Mouse (Mus musculus) intestine, embryonic 16.5 days (tissue): ENCODE data around the gene Gm45785. TPM values are rescaled to one million over a fixed set of nuclear protein-coding genes. Genes with fewer than 3 reads are reported as not detected.

ENCODE experiments used
- ATAC-seq: fragments of 200-750 bp; cut with Nextera tagmentation; 2 replicates; pipeline ENCODE4 v1.8.0; 2017; ENCODE audit warnings: moderate TSS enrichment, moderate library complexity
- H3K27ac ChIP-seq: fragments of 300-500 bp; sonication (generic); 2 replicates; pipeline ENCODE4 v1.5.1; 2014; ENCODE audit warnings: mild to moderate bottlenecking, low read length
- H3K27me3 ChIP-seq: fragments of 300-500 bp; sonication (generic); replicated peaks from 2 replicates; pipeline ENCODE4 v1.6.1; 2014; ENCODE audit warnings: low read length, control low read depth, mixed read lengths; ENCODE audit not compliant: control insufficient read depth, insufficient read depth
- H3K36me3 ChIP-seq: fragments of 300-500 bp; sonication (generic); 2 replicates; pipeline ENCODE4 v1.6.1; 2014; ENCODE audit warnings: low read length, control low read depth; ENCODE audit not compliant: control insufficient read depth, insufficient read depth
- H3K4me1 ChIP-seq: fragments of 300-500 bp; sonication (generic); 2 replicates; pipeline ENCODE4 v1.6.1; 2014; ENCODE audit warnings: low read length, control low read depth, mixed read lengths; ENCODE audit not compliant: control insufficient read depth, insufficient read depth
- H3K4me2 ChIP-seq: fragments of 300-500 bp; sonication (generic); 2 replicates; pipeline ENCODE4 v1.6.1; 2014; ENCODE audit warnings: low read depth, low read length, control low read depth
- H3K4me3 ChIP-seq: fragments of 300-500 bp; sonication (generic); 2 replicates; pipeline ENCODE4 v1.5.1; 2014; ENCODE audit warnings: mild to moderate bottlenecking, low read length
- H3K9ac ChIP-seq: fragments of 300-500 bp; sonication (generic); 2 replicates; pipeline ENCODE4 v1.6.1; 2014; ENCODE audit warnings: low read depth, low read length
- H3K9me3 ChIP-seq: fragments of 300-500 bp; sonication (generic); 2 replicates; pipeline ENCODE4 v1.6.1; 2016; ENCODE audit warnings: low read length, control low read depth; ENCODE audit not compliant: control insufficient read depth
- WGBS: fragments of 180-500 bp; shearing (Covaris S2); extraction: QIAGEN DNeasy Blood & Tissue Kit; methylation state at CpG from one replicate; pipeline ENCODE4 v1.1.7; 2014; 5-methylcytosine and 5-hydroxymethylcytosine counted together
- polyA plus RNA-seq: library from polyadenylated mRNA; unstranded; fragments of >200 nt; fragmentation: Nextera tagmentation; extraction: Ambion mirVana; gene quantifications from 2 replicates; pipeline ENCODE4 v1.2.1, GENCODE M21; 2015

Gm45785 gene
- polyA plus RNA-seq, 1 experiment from 2014 or later = not detected

- no peaks in the 10 kb centered on the region for H3K4me1 ChIP-seq
- no peak overlapping the region for H3K27ac ChIP-seq
- no peak overlapping the region for H3K4me2 ChIP-seq
- no peak overlapping the region for H3K9ac ChIP-seq
- 85% methylated on average over 9 of the region's 9 CpGs for WGBS
- no peaks in the 10 kb centered on the region for H3K36me3 ChIP-seq
- no peak overlapping the region for H3K4me3 ChIP-seq
- no peaks in the 10 kb centered on the region for H3K27me3 ChIP-seq
- H3K9me3 ChIP-seq = no peaks in the 10 kb centered on the region
- no peak for ATAC-seq
Observed at GRCm38 (mm10) chr7:140836243-140837115, 19.7 kb downstream of the Gm45785 start.

GRCm38 (mm10) chr7:140835758-140836087 lies 20.4 kb downstream of the Gm45785 start:
- peak; percentile 45 for ATAC-seq
- Histone ChIP-seq H3K4me3 (no peak overlapping the region), H3K9ac (no peak overlapping the region; the same call in 1 of the 2 replicates), H3K27ac (no peak overlapping the region), H3K9me3 (no peaks in the 10 kb centered on the region), H3K27me3 (no peaks in the 10 kb centered on the region), H3K4me1 (no peaks in the 10 kb centered on the region), H3K36me3 (no peaks in the 10 kb centered on the region), H3K4me2 (0 out of 2 replicates have a peak overlapping the region, but pooled peaks have one; percentile 14)
- WGBS = 57% methylated on average over 2 of the region's 2 CpGs

GRCm38 (mm10) chr7:140834968-140835757 lies 21.0 kb downstream of the Gm45785 start, which contains the start of gene Urah:
TSS of gene Urah (plus strand) at chr7:140835018.
- Histone ChIP-seq H3K9me3 (no peaks in the 10 kb centered on the region), H3K27ac (no peak within 1 kb of the TSS), H3K4me3 (0 out of 2 replicates have a peak within 1 kb of the TSS, but pooled peaks have one; percentile 5), H3K4me2 (0 out of 2 replicates have a peak within 1 kb of the TSS, but pooled peaks have one; percentile 14), H3K9ac (peak within 1 kb of the TSS; percentile 34; the same call in 1 of the 2 replicates), H3K4me1 (no peaks in the 10 kb centered on the region), H3K36me3 (no peaks in the 10 kb centered on the region), H3K27me3 (no peaks in the 10 kb centered on the region)
- peak; percentile 82 for ATAC-seq
- 37% methylated on average over 20 of the region's 20 CpGs for WGBS

GRCm38 (mm10) chr7:140833341-140833740 lies 22.8 kb downstream of the Gm45785 start:
- no peaks in the 10 kb centered on the region for H3K36me3 ChIP-seq
- no peaks in the 10 kb centered on the region for H3K9me3 ChIP-seq
- no peak overlapping the region for H3K9ac ChIP-seq
- H3K27ac ChIP-seq = no peak overlapping the region
- no peaks in the 10 kb centered on the region for H3K27me3 ChIP-seq
- H3K4me3 ChIP-seq = no peak overlapping the region
- WGBS = 93% methylated on average over 4 of the region's 4 CpGs
- H3K4me2 ChIP-seq = no peak overlapping the region
- no peaks in the 10 kb centered on the region for H3K4me1 ChIP-seq
- ATAC-seq = no peak

GRCm38 (mm10) chr7:140831447-140831846 lies 24.7 kb downstream of the Gm45785 start:
- 53% methylated on average over 6 of the region's 6 CpGs for WGBS
- Histone ChIP-seq H3K4me3 (no peak overlapping the region), H3K27me3 (no peaks in the 10 kb centered on the region)

GRCm38 (mm10) chr7:140828171-140828881 lies 27.8 kb downstream of the Gm45785 start:
- H3K4me2 ChIP-seq = 0 out of 2 replicates have a peak overlapping the region, but pooled peaks have one; percentile 37
- peak overlapping the region; percentile 21; the same call in 1 of the 2 replicates for H3K4me3 ChIP-seq
- H3K36me3 ChIP-seq = no peaks in the 10 kb centered on the region

More at GRCm38 (mm10) chr7:140831447-140831846, 24.7 kb downstream of the Gm45785 start:
- ATAC-seq = no peak
- Histone ChIP-seq H3K36me3 (no peaks in the 10 kb centered on the region), H3K27ac (no peak overlapping the region), H3K4me2 (no peak overlapping the region), H3K9me3 (no peaks in the 10 kb centered on the region), H3K9ac (no peak overlapping the region), H3K4me1 (no peaks in the 10 kb centered on the region)

GRCm38 (mm10) chr7:140822731-140823130 lies 33.4 kb downstream of the Gm45785 start:
- no peak overlapping the region for H3K4me2 ChIP-seq
- no peaks in the 10 kb centered on the region for H3K27me3 ChIP-seq
- H3K9ac ChIP-seq = no peak overlapping the region
- H3K9me3 ChIP-seq = no peaks in the 10 kb centered on the region
- WGBS = 91% methylated on average over 4 of the region's 4 CpGs
- ATAC-seq = no peak
- H3K36me3 ChIP-seq = no peaks in the 10 kb centered on the region
- H3K4me1 ChIP-seq = peaks cover 9% of the 10 kb centered on the region
- no peak overlapping the region for H3K4me3 ChIP-seq
- no peak overlapping the region for H3K27ac ChIP-seq

More at GRCm38 (mm10) chr7:140828171-140828881, 27.8 kb downstream of the Gm45785 start:
- ATAC-seq = peak; percentile 90
- H3K4me1 ChIP-seq = no peaks in the 10 kb centered on the region
- H3K27me3 ChIP-seq = no peaks in the 10 kb centered on the region
- 26% methylated on average over 8 of the region's 8 CpGs for WGBS
- H3K9me3 ChIP-seq = no peaks in the 10 kb centered on the region
- H3K27ac ChIP-seq = 0 out of 2 replicates have a peak overlapping the region, but pooled peaks have one; percentile 42
- no peak overlapping the region for H3K9ac ChIP-seq

- peak; percentile 72 for ATAC-seq
- peak within 1 kb of the TSS; percentile 66 for H3K4me2 ChIP-seq
- H3K36me3 ChIP-seq = no peaks in the 10 kb centered on the region
- H3K9ac ChIP-seq = peak within 1 kb of the TSS; percentile 53
- H3K9me3 ChIP-seq = no peaks in the 10 kb centered on the region
- H3K4me1 ChIP-seq = peaks cover 9% of the 10 kb centered on the region
- 2% methylated on average over 21 of the region's 21 CpGs for WGBS
- no peaks in the 10 kb centered on the region for H3K27me3 ChIP-seq
- H3K4me3 ChIP-seq = peak within 1 kb of the TSS; percentile 47
- no peak within 1 kb of the TSS for H3K27ac ChIP-seq
Observed at GRCm38 (mm10) chr7:140821653-140822329, 34.3 kb downstream of the Gm45785 start, which contains the start of gene Zfp941. TSS of gene Zfp941 (minus strand) at chr7:140822178.
